Mouse (Mus musculus) heart, postnatal 0 days (tissue): ENCODE results near the gene Dmrt1. TPM values are rescaled to one million over a fixed set of nuclear protein-coding genes. Genes with fewer than 3 reads are reported as not detected.

Experiments
- ATAC-seq: fragments of 200-750 bp; cut with Nextera tagmentation; 2 replicates; pipeline ENCODE4 v1.8.0; 2017; ENCODE audit warnings: low read depth, moderate number of reproducible peaks, moderate library complexity; ENCODE audit not compliant: insufficient read depth
- DNase-seq: peaks from one replicate; pipeline ENCODE4 v3.0.0-alpha.2; 2016; ENCODE audit warnings: low spot score
- H3K27ac ChIP-seq: fragments of 300-500 bp; sonication (generic); 2 replicates; pipeline ENCODE4 v1.5.1; 2014; ENCODE audit warnings: low read depth, mild to moderate bottlenecking
- H3K27me3 ChIP-seq: fragments of 300-500 bp; sonication (generic); 2 replicates; pipeline ENCODE4 v1.6.1; 2014; ENCODE audit warnings: low read length, mixed read lengths; ENCODE audit not compliant: control insufficient read depth, insufficient read depth
- H3K36me3 ChIP-seq: fragments of 300-500 bp; sonication (generic); replicated peaks from 2 replicates; pipeline ENCODE4 v1.6.1; 2014; ENCODE audit warnings: low read length, mixed read lengths; ENCODE audit not compliant: control insufficient read depth, insufficient read depth
- H3K4me1 ChIP-seq: fragments of 300-500 bp; sonication (generic); 2 replicates; pipeline ENCODE4 v1.6.1; 2014; ENCODE audit warnings: antibody characterized with exemption; ENCODE audit not compliant: control insufficient read depth, insufficient read depth
- H3K4me2 ChIP-seq: fragments of 300-500 bp; sonication (generic); 2 replicates; pipeline ENCODE4 v1.6.1; 2014; ENCODE audit warnings: low read depth, mild to moderate bottlenecking, low read length, moderate library complexity
- H3K4me3 ChIP-seq: fragments of 300-500 bp; sonication (generic); 2 replicates; pipeline ENCODE4 v1.5.1; 2014; ENCODE audit warnings: low read depth, low read length
- H3K9ac ChIP-seq: fragments of 300-500 bp; sonication (generic); replicated peaks from 2 replicates; pipeline ENCODE4 v1.6.1; 2014; ENCODE audit warnings: low read depth, low read length, mixed read lengths
- H3K9me3 ChIP-seq: fragments of 300-500 bp; sonication (generic); replicated peaks from 2 replicates; pipeline ENCODE4 v1.6.1; 2016; ENCODE audit warnings: low read length; ENCODE audit not compliant: control insufficient read depth
- CTCF ChIP-seq: IDR thresholded peaks from 2 replicates; pipeline ENCODE4 v1.5.1; 2016; ENCODE audit warnings: antibody characterized with exemption, control low read depth, low read depth
- EP300 ChIP-seq: IDR thresholded peaks from 2 replicates; pipeline ENCODE4 v1.6.1; 2016; ENCODE audit warnings: antibody characterized with exemption, low read depth
- WGBS: fragments of 180-500 bp; shearing (Covaris S2); extraction: QIAGEN DNeasy Blood & Tissue Kit; methylation state at CpG from one replicate; pipeline ENCODE4 v1.1.7; 2014; 5-methylcytosine and 5-hydroxymethylcytosine counted together
- polyA plus RNA-seq: library from polyadenylated mRNA; unstranded; fragments of >200 nt; fragmentation: Nextera tagmentation; extraction: Ambion mirVana; gene quantifications from 2 replicates; pipeline ENCODE4 v1.2.1, GENCODE M21; 2015
- total RNA-seq: library from RNA; depleted of rRNA; stranded (reverse); fragments of >200 nt; gene quantifications from 2 replicates; pipeline ENCODE4 v1.2.3, GENCODE M21; 2014; ENCODE audit warnings: low replicate concordance

The Dmrt1 gene
- total and polyA plus RNA-seq, 2 experiments from 2014 or later: not detected

- H3K4me2 ChIP-seq: no peak overlapping the region
- ATAC-seq: no peak
- H3K4me3 ChIP-seq: no peak overlapping the region
- no peak for TF ChIP-seq CTCF
- no peak for TF ChIP-seq EP300
- peaks cover 7% of the 10 kb centered on the region; the same call in 1 of the 2 replicates for H3K4me1 ChIP-seq
- no peaks in the 10 kb centered on the region for H3K9me3 ChIP-seq
- H3K27me3 ChIP-seq: peaks cover 100% of the 10 kb centered on the region
- H3K36me3 ChIP-seq: no peaks in the 10 kb centered on the region
- WGBS: 11% methylated on average over 6 of the region's 6 CpGs
- DNase-seq: no peak
- H3K27ac ChIP-seq: no peak overlapping the region
- H3K9ac ChIP-seq: no peak overlapping the region
Measured at GRCm38 (mm10) chr19:25612806-25613295, 107.4 kb downstream of the Dmrt1 start.

GRCm38 (mm10) chr19:25613476-25614300, 108.3 kb downstream of the Dmrt1 start:
- Histone ChIP-seq H3K4me3 (no peak overlapping the region), H3K27ac (no peak overlapping the region), H3K9me3 (no peaks in the 10 kb centered on the region), H3K36me3 (no peaks in the 10 kb centered on the region), H3K4me1 (peaks cover 7% of the 10 kb centered on the region; the same call in 1 of the 2 replicates), H3K27me3 (peaks cover 100% of the 10 kb centered on the region), H3K9ac (no peak overlapping the region), H3K4me2 (no peak overlapping the region)
- TF ChIP-seq EP300 (no peak), CTCF (no peak)
- 12% methylated on average over 13 of the region's 13 CpGs for WGBS
- DNase-seq (no peak), ATAC-seq (no peak)

- H3K36me3 ChIP-seq: no peaks in the 10 kb centered on the region
- TF ChIP-seq CTCF: no peak
- TF ChIP-seq EP300: no peak
- no peak overlapping the region for H3K27ac ChIP-seq
- no peak overlapping the region for H3K4me3 ChIP-seq
- no peak overlapping the region for H3K9ac ChIP-seq
- peaks cover 100% of the 10 kb centered on the region for H3K27me3 ChIP-seq
- 22% methylated on average over 6 of the region's 6 CpGs for WGBS
- no peaks in the 10 kb centered on the region for H3K4me1 ChIP-seq
- no peak overlapping the region for H3K4me2 ChIP-seq
- DNase-seq (no peak), ATAC-seq (no peak)
- no peaks in the 10 kb centered on the region for H3K9me3 ChIP-seq
Measured at GRCm38 (mm10) chr19:25615889-25616288, 110.5 kb downstream of the Dmrt1 start.

GRCm38 (mm10) chr19:25622291-25623251, 117.2 kb downstream of the Dmrt1 start:
- WGBS: 34% methylated on average over 54 of the region's 54 CpGs
- Histone ChIP-seq H3K9ac (no peak overlapping the region), H3K4me3 (peak overlapping the region; percentile 17; the same call in 1 of the 2 replicates), H3K36me3 (no peaks in the 10 kb centered on the region), H3K9me3 (no peaks in the 10 kb centered on the region), H3K27me3 (peaks cover 92% of the 10 kb centered on the region), H3K27ac (no peak overlapping the region), H3K4me1 (no peaks in the 10 kb centered on the region), H3K4me2 (peak overlapping the region; percentile 47)
- TF ChIP-seq EP300 (no peak), CTCF (peak; percentile 66)
- DNase-seq: no peak
- ATAC-seq: peak; percentile 67

- 12% methylated on average over 9 of the region's 9 CpGs for WGBS
- H3K27ac ChIP-seq: no peak overlapping the region
- TF ChIP-seq EP300 (no peak), CTCF (peak; percentile 89)
- H3K36me3 ChIP-seq: no peaks in the 10 kb centered on the region
- peak; percentile 57 for ATAC-seq
- H3K9me3 ChIP-seq: no peaks in the 10 kb centered on the region
- no peak overlapping the region for H3K4me2 ChIP-seq
- H3K9ac ChIP-seq: no peak overlapping the region
- peaks cover 47% of the 10 kb centered on the region for H3K27me3 ChIP-seq
- no peaks in the 10 kb centered on the region for H3K4me1 ChIP-seq
- H3K4me3 ChIP-seq: no peak overlapping the region
- DNase-seq: peak; percentile 61
Measured at GRCm38 (mm10) chr19:25628490-25628889, 123.1 kb downstream of the Dmrt1 start.
